ENCODE assay signal across 10 mouse cellular contexts in genomic region chr1:37231295-37231701, GRCm38 (mm10). TPM values are rescaled to one million over a fixed set of nuclear protein-coding genes. Genes with fewer than 3 reads are reported as not detected.
DNase-seq lines count a peak whose midpoint lies in the region; ATAC-seq and TF ChIP-seq lines count a peak whose summit lies in the region.
"Had no signal": no experiment of that assay in that cellular context is flagged by ENCODE, and none has a peak within 500 bp of the region (broad histone marks: within the 10 kb centered on the region; RNA-seq: fewer than 3 reads in every experiment).

No protein-coding gene starts in this region.

- H3K4me2 ChIP-seq in liver, postnatal 0 days (ENCODE audit: low read depth, low read length), result no peak overlapping the region
- H3K4me2 ChIP-seq in limb, embryonic 13.5 days (replicated peaks), result peak overlapping the region; percentile 47
- 0 out of 2 replicates have a peak overlapping the region, but pooled peaks have one; percentile 25 for H3K4me2 ChIP-seq in stomach, postnatal 0 days (replicated peaks; ENCODE audit: low read depth)
- no peak overlapping the region for H3K4me2 ChIP-seq in forebrain, embryonic 12.5 days
- H3K4me2 ChIP-seq: hindbrain, embryonic 15.5 days; neural tube, embryonic 12.5 days had no signal

- H3K9me3 ChIP-seq in liver, postnatal 0 days (ENCODE audit: low read length), result no peaks in the 10 kb centered on the region
- H3K9me3 ChIP-seq in limb, embryonic 13.5 days, result no peaks in the 10 kb centered on the region; the same call in 1 of the 2 replicates
- H3K9me3 ChIP-seq in stomach, postnatal 0 days (ENCODE audit: control insufficient read depth, low read length), result no peaks in the 10 kb centered on the region
- no peaks in the 10 kb centered on the region for H3K9me3 ChIP-seq in forebrain, embryonic 12.5 days
- H3K9me3 ChIP-seq: hindbrain, embryonic 15.5 days had no signal

- ATAC-seq in liver, postnatal 0 days, result peak; percentile 78
- peak; percentile 69; the same call in 1 of the 2 replicates for ATAC-seq in limb, embryonic 13.5 days (ENCODE audit: low FRiP score, low read depth)
- peak; percentile 57; the same call in 1 of the 2 replicates for ATAC-seq in stomach, postnatal 0 days (ENCODE audit: low FRiP score, low TSS enrichment)
- ATAC-seq in forebrain, embryonic 12.5 days (ENCODE audit: low FRiP score), result no peak

- H3K27ac ChIP-seq in liver, postnatal 0 days (ENCODE audit: low read depth), result no peak overlapping the region
- no peak overlapping the region for H3K27ac ChIP-seq in limb, embryonic 13.5 days
- H3K27ac ChIP-seq in stomach, postnatal 0 days (replicated peaks), result no peak overlapping the region
- H3K27ac ChIP-seq in forebrain, embryonic 12.5 days, result no peak overlapping the region
- H3K27ac ChIP-seq: hindbrain, embryonic 15.5 days; neural tube, embryonic 12.5 days had no signal

- no peak overlapping the region for H3K4me3 ChIP-seq in liver, postnatal 0 days (ENCODE audit: low read depth, low read length)
- H3K4me3 ChIP-seq in limb, embryonic 13.5 days, result no peak overlapping the region
- no peak overlapping the region for H3K4me3 ChIP-seq in stomach, postnatal 0 days (ENCODE audit: low read depth, low read length)
- no peak overlapping the region for H3K4me3 ChIP-seq in forebrain, embryonic 12.5 days (replicated peaks)
- H3K4me3 ChIP-seq: hindbrain, embryonic 15.5 days; neural tube, embryonic 12.5 days had no signal

- DNase-seq in adrenal gland, postnatal 36 days, result peak; percentile 22 to 25
- DNase-seq in adrenal gland, postnatal 4 days (ENCODE audit: low spot score in 2 of 2), result no peak
- no peak for DNase-seq in liver, postnatal 0 days
- DNase-seq in liver, result no peak
- DNase-seq in stomach, postnatal 0 days (ENCODE audit: low spot score), result no peak
- no peak for DNase-seq in urinary bladder, adult 2 months (ENCODE audit: low spot score)

- no peak overlapping the region for H3K9ac ChIP-seq in liver, postnatal 0 days (replicated peaks)
- H3K9ac ChIP-seq in limb, embryonic 13.5 days, result no peak overlapping the region
- H3K9ac ChIP-seq in stomach, postnatal 0 days (ENCODE audit: low read length), result no peak overlapping the region
- no peak overlapping the region for H3K9ac ChIP-seq in forebrain, embryonic 12.5 days
- H3K9ac ChIP-seq: hindbrain, embryonic 15.5 days; neural tube, embryonic 12.5 days had no signal

- H3K36me3 ChIP-seq in liver, postnatal 0 days (replicated peaks; ENCODE audit: insufficient read depth, low read length), result no peaks in the 10 kb centered on the region
- H3K36me3 ChIP-seq in limb, embryonic 13.5 days, result no peaks in the 10 kb centered on the region
- H3K36me3 ChIP-seq in stomach, postnatal 0 days (ENCODE audit: control insufficient read depth, insufficient read depth, low read length), result no peaks in the 10 kb centered on the region
- H3K36me3 ChIP-seq in forebrain, embryonic 12.5 days (replicated peaks), result no peaks in the 10 kb centered on the region
- H3K36me3 ChIP-seq: hindbrain, embryonic 15.5 days; neural tube, embryonic 12.5 days had no signal

- no peaks in the 10 kb centered on the region for H3K27me3 ChIP-seq in liver, postnatal 0 days (ENCODE audit: insufficient read depth, low read length)
- no peaks in the 10 kb centered on the region for H3K27me3 ChIP-seq in limb, embryonic 13.5 days
- no peaks in the 10 kb centered on the region for H3K27me3 ChIP-seq in stomach, postnatal 0 days (ENCODE audit: control insufficient read depth, insufficient read depth, low read length)
- H3K27me3 ChIP-seq in forebrain, embryonic 12.5 days, result no peaks in the 10 kb centered on the region
- H3K27me3 ChIP-seq: hindbrain, embryonic 15.5 days; neural tube, embryonic 12.5 days had no signal

- 60% methylated on average over 6 of the region's 6 CpGs for WGBS in liver, postnatal 0 days (ENCODE audit: insufficient replicate concordance)
- WGBS in limb, embryonic 13.5 days, result 30% methylated on average over 6 of the region's 6 CpGs
- WGBS in stomach, postnatal 0 days, result 30% methylated on average over 6 of the region's 6 CpGs
- WGBS in forebrain, embryonic 12.5 days, result 71% methylated on average over 6 of the region's 6 CpGs

- TF ChIP-seq CTCF in liver, postnatal 0 days (IDR thresholded peaks at IDR 0.05; ENCODE audit: low read depth), result no peak
- no peak for TF ChIP-seq CTCF in stomach, postnatal 0 days (IDR thresholded peaks at IDR 0.05; ENCODE audit: low read depth)

- no peak for TF ChIP-seq EP300 in liver, postnatal 0 days (IDR thresholded peaks at IDR 0.05; ENCODE audit: low read depth)
- TF ChIP-seq EP300 in stomach, postnatal 0 days (optimal IDR thresholded peaks at IDR 0.05), result no peak

- no peaks in the 10 kb centered on the region for H3K4me1 ChIP-seq in liver, postnatal 0 days (ENCODE audit: insufficient read depth)
- H3K4me1 ChIP-seq in limb, embryonic 13.5 days, result peaks cover 7% of the 10 kb centered on the region; the same call in 1 of the 2 replicates
- H3K4me1 ChIP-seq in stomach, postnatal 0 days (replicated peaks; ENCODE audit: control insufficient read depth, insufficient read depth), result no peaks in the 10 kb centered on the region
- H3K4me1 ChIP-seq in forebrain, embryonic 12.5 days, result no peaks in the 10 kb centered on the region
- H3K4me1 ChIP-seq: hindbrain, embryonic 15.5 days; neural tube, embryonic 12.5 days had no signal

RNA-seq across cellular contexts. Expression of gene Cnga3, which starts 17.1 kb away (rescaled TPM):
- 1 to 10 TPM; 1.5 to 1.7 TPM for total RNA-seq in adrenal gland, postnatal 36 days (2021)
- total RNA-seq in adrenal gland, postnatal 4 days (2021), result 1 to 10 TPM; 3.2 to 4.3 TPM
- not detected in 2 replicates for polyA plus RNA-seq in liver, postnatal 0 days (2015; fragmentation: Nextera tagmentation; extraction: Ambion mirVana)
- polyA plus RNA-seq in limb, embryonic 13.5 days (2015; fragmentation: Nextera tagmentation; extraction: Ambion mirVana), result not detected in 2 replicates
- 0.85 and 1.2 TPM in 2 replicates for polyA plus RNA-seq in stomach, postnatal 0 days (2015; fragmentation: Nextera tagmentation; extraction: Ambion mirVana)
- polyA plus RNA-seq in forebrain, embryonic 12.5 days (2016; fragmentation: Nextera tagmentation; extraction: Ambion mirVana), result 0.09 TPM in 1 of 2 replicates, not detected in the other
- polyA plus RNA-seq in urinary bladder, adult 2 months (2012; rRNA removed), result not detected in 2 replicates
- polyA plus RNA-seq: hindbrain, embryonic 15.5 days; neural tube, embryonic 12.5 days had no signal

Comparison
In these comparisons a context has a peak if more than half of its experiments do, and no peak if none do; other contexts are left out.
1. DNase-seq: peak in adrenal gland, postnatal 36 days (2 of 2); none in adrenal gland, postnatal 4 days (0 of 2), liver, postnatal 0 days (single experiment), liver (single experiment), stomach, postnatal 0 days (single experiment) and urinary bladder, adult 2 months (single experiment).
2. H3K4me2 ChIP-seq: peak in limb, embryonic 13.5 days (single experiment) and stomach, postnatal 0 days (single experiment); none in liver, postnatal 0 days (single experiment) and forebrain, embryonic 12.5 days (single experiment).